Comparison of ENCODE assay signal across 12 mouse cellular contexts in genomic region chr11:70403598-70403997, GRCm38 (mm10). TPM values are rescaled to one million over a fixed set of nuclear protein-coding genes. Genes with fewer than 3 reads are reported as not detected.
DNase-seq lines count a peak whose midpoint lies in the region; ATAC-seq lines count a peak whose summit lies in the region.
"Had no signal": no experiment of that assay in that cellular context is flagged by ENCODE, and none has a peak within 500 bp of the region (broad histone marks: within the 10 kb centered on the region; RNA-seq: fewer than 3 reads in every experiment).

No protein-coding gene starts in this region.

- 63% methylated on average over 2 of the region's 2 CpGs for WGBS in liver, embryonic 16.5 days (ENCODE audit: insufficient replicate concordance)
- 91% methylated on average over 2 of the region's 2 CpGs for WGBS in hindbrain, embryonic 11.5 days

- no peaks in the 10 kb centered on the region for H3K27me3 ChIP-seq in liver, embryonic 16.5 days (ENCODE audit: control insufficient read depth, insufficient read depth, low read depth, low read length)
- no peaks in the 10 kb centered on the region for H3K27me3 ChIP-seq in hindbrain, embryonic 11.5 days (ENCODE audit: control insufficient read depth, insufficient read depth, low read length)
- H3K27me3 ChIP-seq: forebrain, embryonic 12.5 days; limb, embryonic 15.5 days had no signal

- no peak overlapping the region for H3K9ac ChIP-seq in liver, embryonic 16.5 days (ENCODE audit: low read depth, low read length)
- H3K9ac ChIP-seq in hindbrain, embryonic 11.5 days (ENCODE audit: low read depth, low read length) = no peak overlapping the region
- H3K9ac ChIP-seq: forebrain, embryonic 12.5 days; limb, embryonic 15.5 days had no signal

- no peaks in the 10 kb centered on the region for H3K9me3 ChIP-seq in liver, embryonic 16.5 days (replicated peaks; ENCODE audit: control insufficient read depth, low read length)
- H3K9me3 ChIP-seq in hindbrain, embryonic 11.5 days (ENCODE audit: control insufficient read depth, low read length) = no peaks in the 10 kb centered on the region
- H3K9me3 ChIP-seq: forebrain, embryonic 12.5 days; limb, embryonic 15.5 days had no signal

- DNase-seq in kidney, postnatal 10 days = peak; percentile 33
- DNase-seq in kidney, postnatal 4 days = no peak
- DNase-seq in urinary bladder, postnatal 36 days (ENCODE audit: low spot score in 2 of 2) = peak; percentile 12 to 31
- DNase-seq in urinary bladder, postnatal 10 days (ENCODE audit: low spot score) = no peak
- DNase-seq in telencephalon, adult 2 months (ENCODE audit: low read depth, low spot score) = peak; percentile 62
- DNase-seq in c-Kit-positive CD71-positive TER-119-positive erythroid progenitor cells, embryonic 14.5 days (ENCODE audit: low spot score) = no peak
- DNase-seq in hindbrain, embryonic 11.5 days (ENCODE audit: low spot score) = no peak
- DNase-seq: thymus, adult 18-20 months had no signal

- peak; percentile 50; the same call in 1 of the 2 replicates for ATAC-seq in liver, embryonic 16.5 days (ENCODE audit: low read depth)
- no peak for ATAC-seq in hindbrain, embryonic 11.5 days (ENCODE audit: low FRiP score)
- ATAC-seq: hindbrain, postnatal 0 days had no signal

- peaks cover 6% of the 10 kb centered on the region for H3K4me1 ChIP-seq in liver, embryonic 16.5 days (ENCODE audit: control insufficient read depth, low read depth, low read length)
- no peaks in the 10 kb centered on the region; the same call in 1 of the 2 replicates for H3K4me1 ChIP-seq in hindbrain, embryonic 11.5 days (replicated peaks; ENCODE audit: control insufficient read depth, insufficient read depth, low read length)

- H3K27ac ChIP-seq in liver, embryonic 16.5 days (ENCODE audit: low read length) = no peak overlapping the region
- no peak overlapping the region for H3K27ac ChIP-seq in hindbrain, embryonic 11.5 days (ENCODE audit: low read depth, low read length)
- H3K27ac ChIP-seq: forebrain, embryonic 12.5 days; hindbrain, postnatal 0 days; limb, embryonic 15.5 days had no signal

- H3K4me3 ChIP-seq in liver, embryonic 16.5 days (ENCODE audit: low read depth, low read length) = no peak overlapping the region
- H3K4me3 ChIP-seq in hindbrain, embryonic 11.5 days (ENCODE audit: low read depth, low read length) = no peak overlapping the region
- H3K4me3 ChIP-seq: forebrain, embryonic 12.5 days; limb, embryonic 15.5 days had no signal

- peaks cover 11% of the 10 kb centered on the region for H3K36me3 ChIP-seq in liver, embryonic 16.5 days (ENCODE audit: control insufficient read depth, insufficient read depth)
- H3K36me3 ChIP-seq in hindbrain, embryonic 11.5 days (ENCODE audit: control insufficient read depth, insufficient read depth, low read length) = no peaks in the 10 kb centered on the region; the same call in 1 of the 2 replicates

- no peak overlapping the region for H3K4me2 ChIP-seq in liver, embryonic 16.5 days (ENCODE audit: low read depth, low read length)
- H3K4me2 ChIP-seq in hindbrain, embryonic 11.5 days (replicated peaks; ENCODE audit: low read depth, low read length) = no peak overlapping the region
- H3K4me2 ChIP-seq: forebrain, embryonic 12.5 days; limb, embryonic 15.5 days had no signal

RNA-seq across cellular contexts. Expression of gene Pelp1, which starts 6.2 kb away (rescaled TPM):
- 11.1 and 13.1 TPM in 2 replicates for polyA plus RNA-seq in liver, embryonic 16.5 days (2015; fragmentation: Nextera tagmentation; extraction: Ambion mirVana)
- polyA plus RNA-seq in hindbrain, embryonic 11.5 days (2014; fragmentation: Nextera tagmentation; extraction: Ambion mirVana) = 31.0 and 32.0 TPM in 2 replicates

RNA-seq across cellular contexts. Expression of gene Arrb2, which starts 28.8 kb away (rescaled TPM):
- 15.0 and 15.8 TPM in 2 replicates for polyA plus RNA-seq in liver, embryonic 16.5 days (2015; fragmentation: Nextera tagmentation; extraction: Ambion mirVana)
- polyA plus RNA-seq in hindbrain, embryonic 11.5 days (2014; fragmentation: Nextera tagmentation; extraction: Ambion mirVana) = 27.8 and 38.1 TPM in 2 replicates

RNA-seq across cellular contexts. Expression of gene Med11, which starts 48.1 kb away (rescaled TPM):
- polyA plus RNA-seq in liver, embryonic 16.5 days (2015; fragmentation: Nextera tagmentation; extraction: Ambion mirVana) = 12.8 and 13.7 TPM in 2 replicates
- polyA plus RNA-seq in hindbrain, embryonic 11.5 days (2014; fragmentation: Nextera tagmentation; extraction: Ambion mirVana) = 40.2 and 42.0 TPM in 2 replicates

RNA-seq across cellular contexts. Expression of gene Alox15, which starts 51.8 kb away (rescaled TPM):
- polyA plus RNA-seq in liver, embryonic 16.5 days (2015; fragmentation: Nextera tagmentation; extraction: Ambion mirVana) = 1.7 and 2.0 TPM in 2 replicates
- 0.18 TPM in 1 of 2 replicates, not detected in the other for polyA plus RNA-seq in hindbrain, embryonic 11.5 days (2014; fragmentation: Nextera tagmentation; extraction: Ambion mirVana)
- polyA plus RNA-seq: hindbrain, postnatal 0 days had no signal

RNA-seq across cellular contexts. Expression of gene Zmynd15, which starts 55.6 kb away (rescaled TPM):
- 0.42 and 0.87 TPM in 2 replicates for polyA plus RNA-seq in liver, embryonic 16.5 days (2015; fragmentation: Nextera tagmentation; extraction: Ambion mirVana)
- 0.22 and 0.43 TPM in 2 replicates for polyA plus RNA-seq in hindbrain, embryonic 11.5 days (2014; fragmentation: Nextera tagmentation; extraction: Ambion mirVana)

Comparison
In these comparisons a context has a peak if more than half of its experiments do, and no peak if none do; other contexts are left out.
1. DNase-seq: peak in kidney, postnatal 10 days (single experiment), urinary bladder, postnatal 36 days (2 of 2) and telencephalon, adult 2 months (single experiment); none in kidney, postnatal 4 days (0 of 2), urinary bladder, postnatal 10 days (single experiment), c-Kit-positive CD71-positive TER-119-positive erythroid progenitor cells, embryonic 14.5 days (single experiment) and hindbrain, embryonic 11.5 days (single experiment).